Mouse (Mus musculus): ENCODE measurements around the gene Ccr6. TPM values are rescaled to one million over a fixed set of nuclear protein-coding genes. Genes with fewer than 3 reads are reported as not detected.

Gene Ccr6
- total RNA-seq, 1 experiment, result 0.18 TPM

- in situ Hi-C loops (cut with MboI; ENCODE audit: low sequenced_read_pairs in 2 of 2, unreplicated experiment in 2 of 2), result no loop called here
- no peaks in the 10 kb centered on the region for H3K36me3 ChIP-seq (ENCODE audit: control insufficient read depth, insufficient read depth, low read length, poor library complexity, severe bottlenecking)
- H3K27ac ChIP-seq (ENCODE audit: insufficient read depth, low read depth, low read length, poor library complexity, severe bottlenecking), result no peak overlapping the region
- no peak overlapping the region for H3K4me3 ChIP-seq (ENCODE audit: insufficient read depth in 1 of 2, low read depth in 1 of 2, low read length in 2 of 2, poor library complexity in 1 of 2, severe bottlenecking in 1 of 2)
- TF ChIP-seq HCFC1 (IDR thresholded peaks at IDR 0.05; ENCODE audit: borderline replicate concordance, insufficient read depth, low read length), result no peak
- H3K9ac ChIP-seq (ENCODE audit: insufficient read depth, low read depth, low read length, poor library complexity, severe bottlenecking), result no peak overlapping the region
- H3K9me3 ChIP-seq (ENCODE audit: control insufficient read depth, insufficient read depth, low read depth, low read length), result no peaks in the 10 kb centered on the region
- peaks cover 0 to 3% of the 10 kb centered on the region in 2 experiments; a peak in 1 of 4 replicates for H3K4me1 ChIP-seq (ENCODE audit: control insufficient read depth in 2 of 2, insufficient read depth in 2 of 2, low read length in 2 of 2, poor library complexity in 1 of 2)
- DNase-seq (ENCODE audit: low read depth, low spot score), result no peak
Measured at GRCm38 (mm10) chr17:8225746-8226145, 10.1 kb upstream of the Ccr6 start.

- no peak overlapping the region for H3K9ac ChIP-seq (ENCODE audit: insufficient read depth, low read depth, low read length, poor library complexity, severe bottlenecking)
- DNase-seq (ENCODE audit: low read depth, low spot score), result no peak
- H3K9me3 ChIP-seq (ENCODE audit: control insufficient read depth, insufficient read depth, low read depth, low read length), result no peaks in the 10 kb centered on the region
- H3K36me3 ChIP-seq (ENCODE audit: control insufficient read depth, insufficient read depth, low read length, poor library complexity, severe bottlenecking), result no peaks in the 10 kb centered on the region
- H3K27ac ChIP-seq (ENCODE audit: insufficient read depth, low read depth, low read length, poor library complexity, severe bottlenecking), result no peak overlapping the region
- no peak overlapping the region for H3K4me3 ChIP-seq (ENCODE audit: insufficient read depth in 1 of 2, low read depth in 1 of 2, low read length in 2 of 2, poor library complexity in 1 of 2, severe bottlenecking in 1 of 2)
- no peak for TF ChIP-seq ZC3H11A (IDR thresholded peaks at IDR 0.05; ENCODE audit: borderline replicate concordance, low read depth, low read length)
- no peak for TF ChIP-seq MAFK (IDR thresholded peaks at IDR 0.05; ENCODE audit: insufficient read depth, low read depth, low read length)
- no peak for TF ChIP-seq HCFC1 (IDR thresholded peaks at IDR 0.05; ENCODE audit: borderline replicate concordance, insufficient read depth, low read length)
- no peak for TF ChIP-seq ZNF384 (IDR thresholded peaks at IDR 0.05; ENCODE audit: low read depth, low read length)
- no peak for TF ChIP-seq CHD2 (IDR thresholded peaks at IDR 0.05; ENCODE audit: low read depth, low read length)
- in situ Hi-C loops (cut with MboI; ENCODE audit: low sequenced_read_pairs in 2 of 2, unreplicated experiment in 2 of 2), result no loop called here
- peaks cover 0 to 5% of the 10 kb centered on the region in 2 experiments; a peak in 1 of 4 replicates for H3K4me1 ChIP-seq (ENCODE audit: control insufficient read depth in 2 of 2, insufficient read depth in 2 of 2, low read length in 2 of 2, poor library complexity in 1 of 2)
Measured at GRCm38 (mm10) chr17:8228622-8229021, 7.2 kb upstream of the Ccr6 start.

- no peak for DNase-seq (ENCODE audit: low read depth, low spot score)
- Histone ChIP-seq H3K36me3 (ENCODE audit: control insufficient read depth, insufficient read depth, low read length, poor library complexity, severe bottlenecking) (no peaks in the 10 kb centered on the region), H3K9ac (ENCODE audit: insufficient read depth, low read depth, low read length, poor library complexity, severe bottlenecking) (no peak overlapping the region), H3K4me3 (ENCODE audit: insufficient read depth in 1 of 2, low read depth in 1 of 2, low read length in 2 of 2, poor library complexity in 1 of 2, severe bottlenecking in 1 of 2) (no peak overlapping the region), H3K9me3 (ENCODE audit: control insufficient read depth, insufficient read depth, low read depth, low read length) (no peaks in the 10 kb centered on the region), H3K4me1 (ENCODE audit: control insufficient read depth in 2 of 2, insufficient read depth in 2 of 2, low read length in 2 of 2, poor library complexity in 1 of 2) (peaks cover 0 to 8% of the 10 kb centered on the region in 2 experiments; a peak in 1 of 4 replicates), H3K27ac (ENCODE audit: insufficient read depth, low read depth, low read length, poor library complexity, severe bottlenecking) (no peak overlapping the region)
- in situ Hi-C loops (cut with MboI; ENCODE audit: low sequenced_read_pairs in 2 of 2, unreplicated experiment in 2 of 2), result no loop called here
- no peak for TF ChIP-seq MAFK (IDR thresholded peaks at IDR 0.05; ENCODE audit: insufficient read depth, low read depth, low read length)
- TF ChIP-seq ZNF384 (IDR thresholded peaks at IDR 0.05; ENCODE audit: low read depth, low read length), result no peak
- TF ChIP-seq CHD2 (IDR thresholded peaks at IDR 0.05; ENCODE audit: low read depth, low read length), result no peak
- TF ChIP-seq HCFC1 (IDR thresholded peaks at IDR 0.05; ENCODE audit: borderline replicate concordance, insufficient read depth, low read length), result no peak
- TF ChIP-seq ZC3H11A (IDR thresholded peaks at IDR 0.05; ENCODE audit: borderline replicate concordance, low read depth, low read length), result no peak
Measured at GRCm38 (mm10) chr17:8229607-8230006, 6.2 kb upstream of the Ccr6 start.

GRCm38 (mm10) chr17:8232089-8232488 lies 3.8 kb upstream of the Ccr6 start:
- Histone ChIP-seq H3K27ac (ENCODE audit: insufficient read depth, low read depth, low read length, poor library complexity, severe bottlenecking) (no peak overlapping the region), H3K4me3 (ENCODE audit: insufficient read depth in 1 of 2, low read depth in 1 of 2, low read length in 2 of 2, poor library complexity in 1 of 2, severe bottlenecking in 1 of 2) (no peak overlapping the region), H3K4me1 (ENCODE audit: control insufficient read depth in 2 of 2, insufficient read depth in 2 of 2, low read length in 2 of 2, poor library complexity in 1 of 2) (peaks cover 0 to 8% of the 10 kb centered on the region in 2 experiments; a peak in 1 of 4 replicates), H3K9me3 (ENCODE audit: control insufficient read depth, insufficient read depth, low read depth, low read length) (no peaks in the 10 kb centered on the region), H3K9ac (ENCODE audit: insufficient read depth, low read depth, low read length, poor library complexity, severe bottlenecking) (no peak overlapping the region), H3K36me3 (ENCODE audit: control insufficient read depth, insufficient read depth, low read length, poor library complexity, severe bottlenecking) (no peaks in the 10 kb centered on the region)
- no peak for TF ChIP-seq ZC3H11A (IDR thresholded peaks at IDR 0.05; ENCODE audit: borderline replicate concordance, low read depth, low read length)
- no peak for TF ChIP-seq HCFC1 (IDR thresholded peaks at IDR 0.05; ENCODE audit: borderline replicate concordance, insufficient read depth, low read length)
- TF ChIP-seq ZNF384 (IDR thresholded peaks at IDR 0.05; ENCODE audit: low read depth, low read length), result no peak
- in situ Hi-C loops (cut with MboI; ENCODE audit: low sequenced_read_pairs in 2 of 2, unreplicated experiment in 2 of 2), result no loop called here
- DNase-seq (ENCODE audit: low read depth, low spot score), result no peak

- H3K4me3 ChIP-seq (ENCODE audit: insufficient read depth in 1 of 2, low read depth in 1 of 2, low read length in 2 of 2, poor library complexity in 1 of 2, severe bottlenecking in 1 of 2), result no peak overlapping the region
- in situ Hi-C loops (cut with MboI; ENCODE audit: low sequenced_read_pairs in 2 of 2, unreplicated experiment in 2 of 2), result no loop called here
Measured at GRCm38 (mm10) chr17:8233618-8234214, 2.1 kb upstream of the Ccr6 start.

More at GRCm38 (mm10) chr17:8233618-8234214, 2.1 kb upstream of the Ccr6 start:
- TF ChIP-seq HCFC1 (IDR thresholded peaks at IDR 0.05; ENCODE audit: borderline replicate concordance, insufficient read depth, low read length) (no peak), MAFK (IDR thresholded peaks at IDR 0.05; ENCODE audit: insufficient read depth, low read depth, low read length) (no peak), CHD2 (IDR thresholded peaks at IDR 0.05; ENCODE audit: low read depth, low read length) (no peak), ZNF384 (IDR thresholded peaks at IDR 0.05; ENCODE audit: low read depth, low read length) (no peak), ZC3H11A (IDR thresholded peaks at IDR 0.05; ENCODE audit: borderline replicate concordance, low read depth, low read length) (no peak)
- no peak overlapping the region for H3K27ac ChIP-seq (ENCODE audit: insufficient read depth, low read depth, low read length, poor library complexity, severe bottlenecking)
- H3K4me1 ChIP-seq (ENCODE audit: control insufficient read depth in 2 of 2, insufficient read depth in 2 of 2, low read length in 2 of 2, poor library complexity in 1 of 2), result peaks cover 0 to 8% of the 10 kb centered on the region in 2 experiments; a peak in 2 of 4 replicates
- no peaks in the 10 kb centered on the region for H3K9me3 ChIP-seq (ENCODE audit: control insufficient read depth, insufficient read depth, low read depth, low read length)
- H3K9ac ChIP-seq (ENCODE audit: insufficient read depth, low read depth, low read length, poor library complexity, severe bottlenecking), result no peak overlapping the region
- no peak for DNase-seq (ENCODE audit: low read depth, low spot score)
- H3K36me3 ChIP-seq (ENCODE audit: control insufficient read depth, insufficient read depth, low read length, poor library complexity, severe bottlenecking), result no peaks in the 10 kb centered on the region
